Comparison of ENCODE assay signal across 7 mouse cellular contexts in the genomic region with DNA sequence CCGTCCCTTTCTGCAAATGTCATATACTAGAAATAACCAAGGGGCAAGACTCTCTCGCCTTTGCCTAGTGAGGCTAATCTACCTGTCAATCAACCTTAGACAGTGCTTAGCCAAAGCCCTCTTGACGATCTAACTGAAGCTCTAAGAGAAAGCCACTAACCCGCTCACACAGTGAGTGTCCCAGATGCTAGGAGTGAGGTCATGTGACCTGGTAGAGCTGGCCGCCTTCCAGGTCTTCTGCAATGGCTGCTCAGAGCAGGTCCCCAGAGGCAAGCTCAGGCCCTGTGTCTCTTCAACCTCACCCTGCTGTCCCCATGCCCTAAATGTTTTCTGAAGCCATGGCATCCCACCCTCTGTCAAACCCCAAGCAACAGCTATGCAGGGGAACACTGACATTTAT. TPM values are rescaled to one million over a fixed set of nuclear protein-coding genes. Genes with fewer than 3 reads are reported as not detected.
DNase-seq lines count a peak whose midpoint lies in the region; ATAC-seq and TF ChIP-seq lines count a peak whose summit lies in the region.

No protein-coding gene starts in this region.

- ATAC-seq in forebrain, embryonic 12.5 days (ENCODE audit: low FRiP score): peak; percentile 73
- peak; percentile 63 for ATAC-seq in heart, postnatal 0 days (ENCODE audit: insufficient read depth, low read depth)
- peak; percentile 26; the same call in 1 of the 2 replicates for ATAC-seq in stomach, embryonic 16.5 days (ENCODE audit: insufficient read depth, low FRiP score)

- no peaks in the 10 kb centered on the region for H3K27me3 ChIP-seq in MEL (ENCODE audit: control insufficient read depth in 1 of 2, insufficient read depth in 2 of 2, low read length in 2 of 2)
- no peaks in the 10 kb centered on the region for H3K27me3 ChIP-seq in forebrain, embryonic 12.5 days
- no peaks in the 10 kb centered on the region for H3K27me3 ChIP-seq in heart, postnatal 0 days (ENCODE audit: control insufficient read depth, insufficient read depth, low read length)
- no peaks in the 10 kb centered on the region for H3K27me3 ChIP-seq in stomach, embryonic 16.5 days (ENCODE audit: control insufficient read depth, insufficient read depth, low read length)

- TF ChIP-seq EP300 in MEL (IDR thresholded peaks at IDR 0.05; ENCODE audit: low read depth in 1 of 2, low read length in 2 of 2): no peak
- TF ChIP-seq EP300 in heart, postnatal 0 days (IDR thresholded peaks at IDR 0.05; ENCODE audit: low read depth): no peak

- no peak overlapping the region for H3K4me3 ChIP-seq in MEL (ENCODE audit: control insufficient read depth in 1 of 2, insufficient read depth in 1 of 2, low read depth in 2 of 2, low read length in 2 of 2)
- no peak overlapping the region for H3K4me3 ChIP-seq in forebrain, embryonic 12.5 days (replicated peaks)
- no peak overlapping the region for H3K4me3 ChIP-seq in heart, postnatal 0 days (ENCODE audit: low read depth, low read length)
- H3K4me3 ChIP-seq in stomach, embryonic 16.5 days (replicated peaks; ENCODE audit: low read length): no peak overlapping the region

- no peak for TF ChIP-seq CTCF in MEL (IDR thresholded peaks at IDR 0.05 in 2 of 3, conservative IDR thresholded peaks at IDR 0.05 in 1 of 3; ENCODE audit: control insufficient read depth in 1 of 3, insufficient read depth in 1 of 3, low read depth in 2 of 3, low read length in 3 of 3, poor library complexity in 1 of 3, severe bottlenecking in 1 of 3)
- TF ChIP-seq CTCF in heart, postnatal 0 days (IDR thresholded peaks at IDR 0.05; ENCODE audit: low read depth): no peak

- 0 out of 4 replicates have a peak, but pooled peaks of 1 of the 2 experiments have one; percentile 10 for TF ChIP-seq POLR2A in MEL (IDR thresholded peaks at IDR 0.05; ENCODE audit: control insufficient read depth in 1 of 2, insufficient read depth in 1 of 2, low read depth in 1 of 2, low read length in 2 of 2, poor library complexity in 1 of 2)

- no peak overlapping the region for H3K27ac ChIP-seq in MEL (ENCODE audit: control insufficient read depth, low read depth, low read length)
- peak overlapping the region; percentile 46; the same call in 1 of the 2 replicates for H3K27ac ChIP-seq in forebrain, embryonic 12.5 days
- peak overlapping the region; percentile 67 for H3K27ac ChIP-seq in heart, postnatal 0 days (ENCODE audit: low read depth)
- no peak overlapping the region for H3K27ac ChIP-seq in stomach, embryonic 16.5 days (ENCODE audit: low read length)

- no peak overlapping the region for H3K4me2 ChIP-seq in forebrain, embryonic 12.5 days
- no peak overlapping the region for H3K4me2 ChIP-seq in heart, postnatal 0 days (ENCODE audit: low read depth, low read length)
- no peak overlapping the region for H3K4me2 ChIP-seq in stomach, embryonic 16.5 days (ENCODE audit: low read depth, low read length)

- no peak overlapping the region for H3K9ac ChIP-seq in MEL (ENCODE audit: control insufficient read depth, low read depth, low read length, poor library complexity, severe bottlenecking)
- no peak overlapping the region for H3K9ac ChIP-seq in forebrain, embryonic 12.5 days
- H3K9ac ChIP-seq in heart, postnatal 0 days (replicated peaks; ENCODE audit: low read depth, low read length): 0 out of 2 replicates have a peak overlapping the region, but pooled peaks have one; percentile 5
- H3K9ac ChIP-seq in stomach, embryonic 16.5 days (ENCODE audit: low read length): no peak overlapping the region; the same call in 1 of the 2 replicates

- peaks cover 0 to 24% of the 10 kb centered on the region in 2 experiments; a peak in 2 of 4 replicates for H3K36me3 ChIP-seq in MEL (ENCODE audit: control insufficient read depth in 1 of 2, insufficient read depth in 2 of 2, low read length in 2 of 2)
- H3K36me3 ChIP-seq in forebrain, embryonic 12.5 days (replicated peaks): peaks cover 49% of the 10 kb centered on the region
- H3K36me3 ChIP-seq in heart, postnatal 0 days (replicated peaks; ENCODE audit: control insufficient read depth, insufficient read depth, low read length): peaks cover 41% of the 10 kb centered on the region
- 0 out of 2 replicates have a peak, but pooled peaks cover 10% of the 10 kb centered on the region for H3K36me3 ChIP-seq in stomach, embryonic 16.5 days (ENCODE audit: control insufficient read depth, insufficient read depth, low read length)

- no peak for TF ChIP-seq RAD21 in MEL (IDR thresholded peaks at IDR 0.05; ENCODE audit: low read depth, low read length)

- WGBS in forebrain, embryonic 12.5 days: 35% methylated on average over 5 of the region's 5 CpGs
- 17% methylated on average over 5 of the region's 5 CpGs for WGBS in heart, postnatal 0 days
- WGBS in stomach, embryonic 16.5 days: 50% methylated on average over 5 of the region's 5 CpGs

- peaks cover 17% of the 10 kb centered on the region; the same call in 1 of the 2 replicates for H3K79me2 ChIP-seq in MEL (ENCODE audit: control insufficient read depth, insufficient read depth, low read length, poor library complexity)

- H3K9me3 ChIP-seq in MEL (replicated peaks; ENCODE audit: insufficient read depth, low read length): no peaks in the 10 kb centered on the region
- H3K9me3 ChIP-seq in forebrain, embryonic 12.5 days: no peaks in the 10 kb centered on the region
- H3K9me3 ChIP-seq in heart, postnatal 0 days (replicated peaks; ENCODE audit: control insufficient read depth, low read length): no peaks in the 10 kb centered on the region
- H3K9me3 ChIP-seq in stomach, embryonic 16.5 days (replicated peaks; ENCODE audit: control insufficient read depth, low read length): no peaks in the 10 kb centered on the region

- H3K4me1 ChIP-seq in MEL (ENCODE audit: control insufficient read depth in 1 of 2, insufficient read depth in 2 of 2, low read length in 2 of 2): no peaks in the 10 kb centered on the region
- peaks cover 33% of the 10 kb centered on the region for H3K4me1 ChIP-seq in forebrain, embryonic 12.5 days
- H3K4me1 ChIP-seq in heart, postnatal 0 days (ENCODE audit: control insufficient read depth, insufficient read depth): peaks cover 42% of the 10 kb centered on the region
- peaks cover 40% of the 10 kb centered on the region for H3K4me1 ChIP-seq in stomach, embryonic 16.5 days (ENCODE audit: control insufficient read depth, insufficient read depth, low read length)

- peak; percentile 77 for DNase-seq in 416B (ENCODE audit: low read depth)
- DNase-seq in MEL (ENCODE audit: low read depth, low spot score): peak; percentile 43
- DNase-seq in heart, postnatal 0 days (ENCODE audit: low spot score): peak; percentile 84
- peak; percentile 84 for DNase-seq in kidney, postnatal 14 days
- peak; percentile 67 to 81 for DNase-seq in lung, postnatal 4 days

TF ChIP-seq in MEL, 35 proteins besides CTCF, POLR2A, EP300 and RAD21:
- TF ChIP-seq USF1 (IDR thresholded peaks at IDR 0.05; ENCODE audit: low read depth, low read length) (peak; percentile 84), ETS1 (IDR thresholded peaks at IDR 0.05; ENCODE audit: low read depth, low read length) (no peak)
TF ChIP-seq in MEL: peak in this region for 1.

RNA-seq across cellular contexts. Expression of gene Zmynd8, which starts 49.7 kb away (rescaled TPM):
- total RNA-seq in MEL (2012; rRNA removed): 30.3 and 37.3 TPM in 2 replicates
- 10 to 100 TPM; 41.6 to 89.2 TPM for polyA plus RNA-seq in MEL (2012; ENCODE audit: insufficient read depth in 1 of 2, insufficient read length in 2 of 2, low read depth in 1 of 2, low replicate concordance in 2 of 2, missing spikeins in 1 of 2)
- 67.6 and 71.5 TPM in 2 replicates for polyA plus RNA-seq in forebrain, embryonic 12.5 days (2016; fragmentation: Nextera tagmentation; extraction: Ambion mirVana)
- total RNA-seq in heart, postnatal 0 days (2014; rRNA removed; ENCODE audit: low replicate concordance): 19.2 and 48.1 TPM in 2 replicates
- polyA plus RNA-seq in heart, postnatal 0 days (2015; fragmentation: Nextera tagmentation; extraction: Ambion mirVana): 35.3 and 35.4 TPM in 2 replicates
- 45.1 and 45.3 TPM in 2 replicates for polyA plus RNA-seq in stomach, embryonic 16.5 days (2015; fragmentation: Nextera tagmentation; extraction: Ambion mirVana)

Comparison
In these comparisons a context has a peak if more than half of its experiments do, and no peak if none do; other contexts are left out.
1. H3K27ac ChIP-seq: peak in forebrain, embryonic 12.5 days (single experiment) and heart, postnatal 0 days (single experiment); none in MEL (single experiment) and stomach, embryonic 16.5 days (single experiment).
2. Peak in every context shown above with its lines, with median percentiles within 50 percentile points of each other: DNase-seq and ATAC-seq.